Mouse (Mus musculus): ENCODE results near the gene Sass6.
"Not testable (repeated sequence)": the region's sequence is repeated elsewhere in the genome, so short reads cannot be mapped to it uniquely, and the experiment has no call there.

DNA sequence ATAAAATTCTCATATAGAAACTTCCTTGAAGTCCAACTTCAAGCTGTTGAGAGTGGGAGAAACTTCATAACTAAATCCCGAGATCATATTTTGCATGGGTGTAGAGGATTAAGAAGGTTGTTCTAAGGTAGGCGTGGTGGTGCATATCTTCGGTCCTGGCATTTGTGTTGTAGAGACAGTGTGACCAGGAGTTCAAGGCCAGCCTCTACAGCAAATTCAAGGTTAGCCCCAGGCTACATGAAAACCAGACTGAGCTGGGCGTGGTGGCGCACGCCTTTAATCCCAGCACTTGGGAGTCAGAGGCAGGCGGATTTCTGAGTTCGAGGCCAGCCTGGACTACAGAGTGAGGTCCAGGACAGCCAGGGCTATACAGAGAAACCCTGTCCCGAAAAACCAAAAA, 69.5 kb downstream of the Sass6 start:
- not testable (repeated sequence) for TF ChIP-seq CTCF (IDR thresholded peaks at IDR 0.05; ENCODE audit: low read depth, low read length); POLR2A (IDR thresholded peaks at IDR 0.05; ENCODE audit: borderline replicate concordance, low read depth, low read length)

Measured in bone marrow macrophage, adult 2 months (primary cell).